Mouse (Mus musculus) ES-Bruce4 (cell line): Measurements from ENCODE around the gene Cacybp.

Source experiments
- CTCF ChIP-seq: IDR thresholded peaks from one replicate; pipeline ENCODE4 v1.8.1; 2011; ENCODE audit warnings: low read depth, low read length
- EP300 ChIP-seq: IDR thresholded peaks from 2 replicates; pipeline ENCODE4 v1.6.1; 2011; ENCODE audit warnings: low read depth, low read length; ENCODE audit not compliant: insufficient read depth
- POLR2A ChIP-seq: IDR thresholded peaks from one replicate; pipeline ENCODE4 v1.8.1; 2011; ENCODE audit warnings: low read length; ENCODE audit not compliant: insufficient read depth

- TF ChIP-seq CTCF, result no peak
- no peak for TF ChIP-seq EP300
- no peak for TF ChIP-seq POLR2A
These were observed 59.2 kb downstream of the Cacybp start, which contains the start of gene Tnn for GRCm38 (mm10) chr1:160153480-160153879.
